ENCODE assay signal across 12 mouse cellular contexts in the genomic region with DNA sequence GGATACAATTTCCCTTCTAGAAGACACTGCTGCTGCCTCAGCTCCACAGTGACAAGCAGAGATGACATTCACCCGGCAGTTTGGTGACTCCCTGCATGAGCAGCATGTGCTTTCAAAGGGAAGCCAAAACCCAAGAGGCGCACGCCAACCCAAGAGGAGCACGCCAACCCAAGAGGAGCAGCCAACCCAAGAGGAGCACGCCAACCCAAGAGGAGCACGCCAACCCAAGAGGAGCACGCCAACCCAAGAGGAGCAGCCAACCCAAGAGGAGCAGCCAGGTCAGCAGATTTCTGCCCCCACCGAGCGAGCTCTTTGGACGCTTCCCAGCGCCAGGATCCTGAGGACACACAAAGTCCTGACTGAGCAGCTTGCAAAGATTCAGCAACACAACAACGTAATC. TPM values are rescaled to one million over a fixed set of nuclear protein-coding genes. Genes with fewer than 3 reads are reported as not detected.
DNase-seq lines count a peak whose midpoint lies in the region; ATAC-seq and TF ChIP-seq lines count a peak whose summit lies in the region.
"Had no signal": no experiment of that assay in that cellular context is flagged by ENCODE, and none has a peak within 500 bp of the region (broad histone marks: within the 10 kb centered on the region; RNA-seq: fewer than 3 reads in every experiment).

No protein-coding gene starts in this region.

- WGBS in kidney, adult 2 months = 97% methylated on average over 12 of the region's 12 CpGs
- 96% methylated on average over 12 of the region's 12 CpGs for WGBS in midbrain, embryonic 10.5 days
- 95% methylated on average over 12 of the region's 12 CpGs for WGBS in kidney, embryonic 15.5 days

- no peak overlapping the region for H3K4me3 ChIP-seq in kidney, adult 2 months (ENCODE audit: insufficient read depth, low read depth, low read length)
- no peak overlapping the region for H3K4me3 ChIP-seq in brown adipose tissue, adult 24 weeks (ENCODE audit: insufficient read depth, low read depth, low read length)
- H3K4me3 ChIP-seq in midbrain, embryonic 10.5 days = no peak overlapping the region
- no peak overlapping the region for H3K4me3 ChIP-seq in kidney, embryonic 15.5 days (replicated peaks)
- H3K4me3 ChIP-seq: erythroblast, embryonic 14.5 days; limb, embryonic 15.5 days had no signal

- intact Hi-C loops in heart, postnatal 25 days (cut with DNase I) = no loop called here

- no peak for TF ChIP-seq CTCF in kidney, adult 2 months (conservative IDR thresholded peaks at IDR 0.05; ENCODE audit: insufficient read depth, insufficient read length, low read depth, low read length)

- no peak overlapping the region for H3K9ac ChIP-seq in kidney, embryonic 15.5 days
- H3K9ac ChIP-seq: limb, embryonic 15.5 days had no signal

- H3K36me3 ChIP-seq in kidney, adult 2 months (ENCODE audit: control insufficient read depth, insufficient read depth, low read length) = no peaks in the 10 kb centered on the region
- H3K36me3 ChIP-seq in midbrain, embryonic 10.5 days = peaks cover 51% of the 10 kb centered on the region
- peaks cover 27% of the 10 kb centered on the region for H3K36me3 ChIP-seq in kidney, embryonic 15.5 days

- H3K27ac ChIP-seq in kidney, adult 2 months (ENCODE audit: insufficient read depth, low read depth, low read length) = no peak overlapping the region
- peak overlapping the region; percentile 61 for H3K27ac ChIP-seq in brown adipose tissue, adult 24 weeks (replicated peaks; ENCODE audit: low read depth, low read length)
- H3K27ac ChIP-seq in midbrain, embryonic 10.5 days (replicated peaks) = no peak overlapping the region
- H3K27ac ChIP-seq in kidney, embryonic 15.5 days = no peak overlapping the region
- H3K27ac ChIP-seq: limb, embryonic 15.5 days; macrophage had no signal

- no peak overlapping the region for H3K4me2 ChIP-seq in kidney, embryonic 15.5 days
- H3K4me2 ChIP-seq: limb, embryonic 15.5 days had no signal

- no peaks in the 10 kb centered on the region; the same call in 1 of the 2 replicates for H3K27me3 ChIP-seq in kidney, adult 2 months (replicated peaks; ENCODE audit: control insufficient read depth, insufficient read depth, low read length)
- H3K27me3 ChIP-seq in midbrain, embryonic 10.5 days (ENCODE audit: low read depth, poor library complexity, severe bottlenecking) = no peaks in the 10 kb centered on the region
- no peaks in the 10 kb centered on the region for H3K27me3 ChIP-seq in kidney, embryonic 15.5 days
- H3K27me3 ChIP-seq: CH12.LX; limb, embryonic 15.5 days had no signal

- peak; percentile 29 for DNase-seq in kidney, adult 2 months
- no peak for DNase-seq in kidney, adult 9 months
- peak; percentile 93 for DNase-seq in cerebellum, adult 9-10 months
- peak; percentile 6 for DNase-seq in heart, postnatal 25 days (ENCODE audit: low spot score)
- no peak for DNase-seq in Muller cell, postnatal 12 days (ENCODE audit: inconsistent ontology term)
- DNase-seq in midbrain, embryonic 10.5 days (ENCODE audit: low spot score) = no peak

- H3K4me1 ChIP-seq in kidney, adult 2 months (ENCODE audit: control insufficient read depth, insufficient read depth, low read length) = no peaks in the 10 kb centered on the region
- H3K4me1 ChIP-seq in brown adipose tissue, adult 24 weeks (ENCODE audit: control insufficient read depth, insufficient read depth, insufficient read length, low read length) = peaks cover 5% of the 10 kb centered on the region
- H3K4me1 ChIP-seq in midbrain, embryonic 10.5 days = no peaks in the 10 kb centered on the region
- H3K4me1 ChIP-seq in kidney, embryonic 15.5 days = no peaks in the 10 kb centered on the region
- H3K4me1 ChIP-seq: limb, embryonic 15.5 days had no signal

- no peak for ATAC-seq in kidney, embryonic 15.5 days (replicated peaks; ENCODE audit: low FRiP score)

- no peaks in the 10 kb centered on the region for H3K9me3 ChIP-seq in midbrain, embryonic 10.5 days (replicated peaks)
- no peaks in the 10 kb centered on the region for H3K9me3 ChIP-seq in kidney, embryonic 15.5 days (replicated peaks)
- H3K9me3 ChIP-seq: limb, embryonic 15.5 days had no signal

- no peak for TF ChIP-seq POLR2A in kidney, adult 2 months (IDR thresholded peaks at IDR 0.05; ENCODE audit: low read depth, low read length)

RNA-seq across cellular contexts. Expression of gene Lrrc49, which starts 23.6 kb away (rescaled TPM):
- polyA plus RNA-seq in kidney, adult 2 months (2012; rRNA removed) = 2.2 and 3.2 TPM in 2 replicates
- polyA plus RNA-seq in brown adipose tissue, adult 24 weeks (2012; ENCODE audit: insufficient read depth, insufficient read length, missing spikeins) = 1.1 TPM in 2 replicates
- total RNA-seq in heart, postnatal 25 days (2021) = 1 to 10 TPM; 4.1 to 4.3 TPM
- 27.6 and 38.9 TPM in 2 replicates for polyA plus RNA-seq in midbrain, embryonic 10.5 days (2016; fragmentation: Nextera tagmentation; extraction: Ambion mirVana)
- polyA plus RNA-seq in kidney, embryonic 15.5 days (2015; fragmentation: Nextera tagmentation; extraction: Ambion mirVana) = 15.7 and 16.8 TPM in 2 replicates

RNA-seq across cellular contexts. Expression of gene Larp6, which starts 48.4 kb away (rescaled TPM):
- 1.6 and 1.7 TPM in 2 replicates for polyA plus RNA-seq in kidney, adult 2 months (2012; rRNA removed)
- 0.44 and 0.92 TPM in 2 replicates for polyA plus RNA-seq in brown adipose tissue, adult 24 weeks (2012; ENCODE audit: insufficient read depth, insufficient read length, missing spikeins)
- total RNA-seq in heart, postnatal 25 days (2021) = 1 to 10 TPM; 1.3 to 1.5 TPM
- polyA plus RNA-seq in midbrain, embryonic 10.5 days (2016; fragmentation: Nextera tagmentation; extraction: Ambion mirVana) = 1.2 and 1.9 TPM in 2 replicates
- polyA plus RNA-seq in kidney, embryonic 15.5 days (2015; fragmentation: Nextera tagmentation; extraction: Ambion mirVana) = 1.6 and 1.7 TPM in 2 replicates
- total RNA-seq: CH12.LX had no signal
- polyA plus RNA-seq: erythroblast, embryonic 14.5 days had no signal

Comparison
In these comparisons a context has a peak if more than half of its experiments do, and no peak if none do; other contexts are left out.
1. DNase-seq: peak in kidney, adult 2 months (single experiment), cerebellum, adult 9-10 months (single experiment) and heart, postnatal 25 days (single experiment); none in kidney, adult 9 months (single experiment), Muller cell, postnatal 12 days (single experiment) and midbrain, embryonic 10.5 days (single experiment).